Comparison of ENCODE assay signal across 24 mouse cellular contexts in the genomic region with DNA sequence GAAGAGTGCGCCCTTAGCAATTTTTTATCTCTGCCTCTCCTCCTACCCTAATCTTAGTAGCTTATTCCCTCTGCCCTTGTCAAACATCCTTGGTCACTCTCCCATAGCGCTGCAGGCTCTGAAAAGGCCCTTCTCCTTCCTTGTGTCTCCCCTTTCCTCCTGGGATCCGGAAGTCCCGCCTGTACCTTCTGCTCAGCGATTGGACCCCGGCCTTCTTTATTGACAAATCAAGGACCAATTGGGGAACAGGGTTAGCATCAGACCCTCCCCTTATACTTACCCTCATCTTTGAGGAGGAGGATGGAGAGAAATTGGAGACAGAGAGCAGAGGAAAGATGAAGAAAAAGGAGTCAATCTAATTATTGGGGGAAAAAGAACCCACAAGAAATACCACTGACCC. TPM values are rescaled to one million over a fixed set of nuclear protein-coding genes. Genes with fewer than 3 reads are reported as not detected.
"Had no signal": no experiment of that assay in that cellular context is flagged by ENCODE, and none has a peak within 500 bp of the region (broad histone marks: within the 10 kb centered on the region; RNA-seq: fewer than 3 reads in every experiment).

No protein-coding gene starts in this region.

- H3K4me1 ChIP-seq: kidney, embryonic 15.5 days; limb, embryonic 12.5 days; limb, embryonic 15.5 days; neural tube, embryonic 12.5 days had no signal

- H3K36me3 ChIP-seq: kidney, embryonic 15.5 days; limb, embryonic 12.5 days; limb, embryonic 15.5 days; neural tube, embryonic 12.5 days; neural tube, embryonic 15.5 days had no signal

- DNase-seq: kidney, adult 11 months; kidney, adult 8-10 months; kidney, postnatal 10 days; kidney, postnatal 36 days; layer of hippocampus, postnatal 36 days; left cerebral cortex, postnatal 4 days; liver, postnatal 0 days; lung, embryonic 14.5 days; lung, postnatal 36 days; midbrain, embryonic 14.5 days; right cerebral cortex, adult 18-20 months; right cerebral cortex, postnatal 14 days; right cerebral cortex, postnatal 4 days; thymus, adult 2 months; thymus, postnatal 14 days had no signal

- H3K4me3 ChIP-seq: kidney, embryonic 15.5 days; left cerebral cortex, adult 2 months; limb, embryonic 12.5 days; limb, embryonic 15.5 days; neural tube, embryonic 12.5 days; neural tube, embryonic 15.5 days had no signal

- H3K27ac ChIP-seq: kidney, embryonic 15.5 days; left cerebral cortex, adult 2 months; limb, embryonic 12.5 days; limb, embryonic 15.5 days; liver, embryonic 14.5 days; neural tube, embryonic 12.5 days; neural tube, embryonic 15.5 days; stomach, postnatal 0 days had no signal

- H3K27me3 ChIP-seq: kidney, embryonic 15.5 days; limb, embryonic 12.5 days; limb, embryonic 15.5 days; neural tube, embryonic 12.5 days; neural tube, embryonic 15.5 days had no signal

RNA-seq across cellular contexts. Expression of gene Dok5, which starts 57.9 kb away (rescaled TPM):
- total RNA-seq: megakaryocyte-erythroid progenitor cell, adult 5-6 weeks had no signal
